Mouse (Mus musculus) MEL (cell line): ENCODE results near the gene Marveld2.

Source experiments
- ELF1 ChIP-seq: IDR thresholded peaks from 2 replicates; pipeline ENCODE4 v1.6.1; 2014; ENCODE audit warnings: low read depth, mild to moderate bottlenecking, inconsistent platforms, low read length, improper control_type of control experiment, moderate library complexity
- MAFK ChIP-seq: IDR thresholded peaks from 2 replicates; pipeline ENCODE4 v1.6.1; 2011; ENCODE audit warnings: low read depth, mild to moderate bottlenecking, low read length, improper control_type of control experiment, borderline replicate concordance
- MEF2A ChIP-seq: IDR thresholded peaks from 2 replicates; pipeline ENCODE4 v1.6.1; 2014; ENCODE audit warnings: low read depth, mild to moderate bottlenecking, inconsistent platforms, low read length, improper control_type of control experiment; ENCODE audit not compliant: poor library complexity, insufficient replicate concordance, severe bottlenecking; ENCODE audit errors: extremely low read depth
- MXI1 ChIP-seq: IDR thresholded peaks from 2 replicates; pipeline ENCODE4 v1.6.1; 2011; ENCODE audit warnings: mild to moderate bottlenecking, low read depth, low read length, improper control_type of control experiment
- TAL1 ChIP-seq: IDR thresholded peaks from 2 replicates; pipeline ENCODE4 v1.6.1; 2012; ENCODE audit warnings: mild to moderate bottlenecking, inconsistent platforms, low read length, moderate library complexity, mixed read lengths
- USF1 ChIP-seq: IDR thresholded peaks from 2 replicates; pipeline ENCODE4 v1.6.1; 2014; ENCODE audit warnings: low read depth, mild to moderate bottlenecking, inconsistent platforms, low read length, improper control_type of control experiment, moderate library complexity

GRCm38 (mm10) chr13:100594041-100594792 lies 22.6 kb downstream of the Marveld2 start:
- TF ChIP-seq USF1 (0 out of 2 replicates have a peak, but pooled peaks have one; percentile 14), MXI1 (no peak), MEF2A (no peak), TAL1 (no peak), MAFK (no peak), ELF1 (no peak)
